ENCODE assay signal across 8 mouse cellular contexts in genomic region chr5:113220383-113221146, GRCm38 (mm10). TPM values are rescaled to one million over a fixed set of nuclear protein-coding genes. Genes with fewer than 3 reads are reported as not detected.
A peak's percentile ranks its signal among the peaks of the same experiment; 100 is the strongest.
DNase-seq lines count a peak whose midpoint lies in the region; ATAC-seq lines count a peak whose summit lies in the region.

No protein-coding gene starts in this region.

- H3K36me3 ChIP-seq in lung, embryonic 15.5 days = no peaks in the 10 kb centered on the region
- no peaks in the 10 kb centered on the region for H3K36me3 ChIP-seq in embryonic facial prominence, embryonic 11.5 days (replicated peaks; ENCODE audit: control insufficient read depth, insufficient read depth, low read depth, low read length)
- no peaks in the 10 kb centered on the region for H3K36me3 ChIP-seq in hindbrain, embryonic 15.5 days
- H3K36me3 ChIP-seq in liver, embryonic 11.5 days (ENCODE audit: control insufficient read depth, insufficient read depth, low read length) = no peaks in the 10 kb centered on the region
- H3K36me3 ChIP-seq in neural tube, embryonic 15.5 days = no peaks in the 10 kb centered on the region

- peak overlapping the region; percentile 64 for H3K9ac ChIP-seq in lung, embryonic 15.5 days
- peak overlapping the region; percentile 51 for H3K9ac ChIP-seq in embryonic facial prominence, embryonic 11.5 days (replicated peaks; ENCODE audit: low read length)
- H3K9ac ChIP-seq in hindbrain, embryonic 15.5 days = peak overlapping the region; percentile 45
- peak overlapping the region; percentile 60 for H3K9ac ChIP-seq in liver, embryonic 11.5 days (ENCODE audit: low read depth, low read length)
- H3K9ac ChIP-seq in neural tube, embryonic 15.5 days (replicated peaks) = peak overlapping the region; percentile 54

- 3% methylated on average over 55 of the region's 64 CpGs for WGBS in lung, embryonic 15.5 days
- WGBS in embryonic facial prominence, embryonic 11.5 days = 2% methylated on average over 51 of the region's 64 CpGs
- 2% methylated on average over 63 of the region's 64 CpGs for WGBS in hindbrain, embryonic 15.5 days
- WGBS in liver, embryonic 11.5 days = 4% methylated on average over 64 of the region's 64 CpGs
- 2% methylated on average over 64 of the region's 64 CpGs for WGBS in neural tube, embryonic 15.5 days

- peaks cover 27% of the 10 kb centered on the region; the same call in 1 of the 2 replicates for H3K4me1 ChIP-seq in lung, embryonic 15.5 days
- H3K4me1 ChIP-seq in embryonic facial prominence, embryonic 11.5 days (ENCODE audit: control insufficient read depth, insufficient read depth, low read length) = peaks cover 6% of the 10 kb centered on the region
- H3K4me1 ChIP-seq in hindbrain, embryonic 15.5 days (replicated peaks) = peaks cover 8% of the 10 kb centered on the region
- H3K4me1 ChIP-seq in liver, embryonic 11.5 days (replicated peaks; ENCODE audit: control insufficient read depth, insufficient read depth, low read length) = peaks cover 15% of the 10 kb centered on the region
- peaks cover 30% of the 10 kb centered on the region for H3K4me1 ChIP-seq in neural tube, embryonic 15.5 days

- H3K4me3 ChIP-seq in lung, embryonic 15.5 days = peak overlapping the region; percentile 78
- H3K4me3 ChIP-seq in embryonic facial prominence, embryonic 11.5 days (ENCODE audit: low read depth, low read length) = peak overlapping the region; percentile 49
- peak overlapping the region; percentile 63 for H3K4me3 ChIP-seq in hindbrain, embryonic 15.5 days
- H3K4me3 ChIP-seq in liver, embryonic 11.5 days (ENCODE audit: low read depth, low read length) = peak overlapping the region; percentile 68
- H3K4me3 ChIP-seq in neural tube, embryonic 15.5 days (replicated peaks) = peak overlapping the region; percentile 59

- peak overlapping the region; percentile 67 for H3K27ac ChIP-seq in lung, embryonic 15.5 days
- H3K27ac ChIP-seq in embryonic facial prominence, embryonic 11.5 days (replicated peaks; ENCODE audit: low read depth, low read length) = no peak overlapping the region
- 0 out of 2 replicates have a peak overlapping the region, but pooled peaks have one; percentile 21 for H3K27ac ChIP-seq in hindbrain, embryonic 15.5 days (replicated peaks)
- H3K27ac ChIP-seq in liver, embryonic 11.5 days (ENCODE audit: low read depth, low read length) = peak overlapping the region; percentile 77
- H3K27ac ChIP-seq in neural tube, embryonic 15.5 days (replicated peaks) = peak overlapping the region; percentile 54; the same call in 1 of the 2 replicates

- ATAC-seq in lung, embryonic 15.5 days (ENCODE audit: borderline replicate concordance, extremely low read depth, low FRiP score, low TSS enrichment) = peak; percentile 27; the same call in 1 of the 2 replicates
- ATAC-seq in embryonic facial prominence, embryonic 11.5 days (replicated peaks; ENCODE audit: insufficient number of reproducible peaks, low FRiP score, low TSS enrichment, low read depth) = 0 out of 2 replicates have a peak, but pooled peaks have one; percentile 21
- ATAC-seq in hindbrain, embryonic 15.5 days (ENCODE audit: low FRiP score, low read depth) = peak; percentile 53; the same call in 1 of the 2 replicates
- peak; percentile 50 for ATAC-seq in liver, embryonic 11.5 days (replicated peaks; ENCODE audit: low FRiP score)
- peak; percentile 48 for ATAC-seq in neural tube, embryonic 15.5 days (ENCODE audit: low FRiP score)

- H3K9me3 ChIP-seq in lung, embryonic 15.5 days = no peaks in the 10 kb centered on the region
- no peaks in the 10 kb centered on the region for H3K9me3 ChIP-seq in embryonic facial prominence, embryonic 11.5 days (replicated peaks; ENCODE audit: control insufficient read depth, low read length)
- H3K9me3 ChIP-seq in hindbrain, embryonic 15.5 days = no peaks in the 10 kb centered on the region
- no peaks in the 10 kb centered on the region for H3K9me3 ChIP-seq in liver, embryonic 11.5 days (ENCODE audit: control insufficient read depth, low read length)
- no peaks in the 10 kb centered on the region for H3K9me3 ChIP-seq in neural tube, embryonic 15.5 days (replicated peaks)

- peaks cover 11% of the 10 kb centered on the region; the same call in 1 of the 2 replicates for H3K27me3 ChIP-seq in lung, embryonic 15.5 days
- H3K27me3 ChIP-seq in embryonic facial prominence, embryonic 11.5 days (ENCODE audit: control insufficient read depth, insufficient read depth, low read length) = peaks cover 8% of the 10 kb centered on the region
- H3K27me3 ChIP-seq in hindbrain, embryonic 15.5 days = no peaks in the 10 kb centered on the region
- peaks cover 16% of the 10 kb centered on the region for H3K27me3 ChIP-seq in liver, embryonic 11.5 days (replicated peaks; ENCODE audit: control insufficient read depth, insufficient read depth, low read length)
- no peaks in the 10 kb centered on the region for H3K27me3 ChIP-seq in neural tube, embryonic 15.5 days (replicated peaks)

- DNase-seq in lung, postnatal 25 days (ENCODE audit: low spot score) = no peak
- no peak for DNase-seq in embryonic facial prominence, embryonic 11.5 days (ENCODE audit: low spot score)
- DNase-seq in liver, embryonic 11.5 days (ENCODE audit: low spot score) = peak; percentile 61
- no peak for DNase-seq in spleen, adult 18-20 months
- DNase-seq in layer of hippocampus, adult 8-10 months (ENCODE audit: low spot score in 2 of 2) = no peak

- H3K4me2 ChIP-seq in lung, embryonic 15.5 days = peak overlapping the region; percentile 95
- H3K4me2 ChIP-seq in embryonic facial prominence, embryonic 11.5 days (ENCODE audit: low read depth, low read length) = peak overlapping the region; percentile 96
- H3K4me2 ChIP-seq in hindbrain, embryonic 15.5 days = peak overlapping the region; percentile 87
- H3K4me2 ChIP-seq in liver, embryonic 11.5 days = peak overlapping the region; percentile 98
- H3K4me2 ChIP-seq in neural tube, embryonic 15.5 days = peak overlapping the region; percentile 93

RNA-seq across cellular contexts. Expression of gene 2900026A02Rik, which starts 0.5 kb away (rescaled TPM):
- 10.8 and 11.9 TPM in 2 replicates for polyA plus RNA-seq in lung, embryonic 15.5 days (2015; fragmentation: Nextera tagmentation; extraction: Ambion mirVana)
- 1.4 and 1.7 TPM in 2 replicates for polyA plus RNA-seq in embryonic facial prominence, embryonic 11.5 days (2014; fragmentation: Nextera tagmentation; extraction: Ambion mirVana)
- polyA plus RNA-seq in hindbrain, embryonic 15.5 days (2015; fragmentation: Nextera tagmentation; extraction: Ambion mirVana) = 3.8 and 3.9 TPM in 2 replicates
- polyA plus RNA-seq in liver, embryonic 11.5 days (2014; fragmentation: Nextera tagmentation; extraction: Ambion mirVana) = 1.8 and 2.2 TPM in 2 replicates
- 3.0 and 5.5 TPM in 2 replicates for polyA plus RNA-seq in neural tube, embryonic 15.5 days (2015; fragmentation: Nextera tagmentation; extraction: Ambion mirVana)
- 10 to 100 TPM; 56.0 to 66.0 (median 61.1) TPM for total RNA-seq in layer of hippocampus, adult 8-10 months (2022)

RNA-seq across cellular contexts. Expression of gene Tmem211, which starts 6.1 kb away (rescaled TPM):
- not detected in 2 replicates for polyA plus RNA-seq in lung, embryonic 15.5 days (2015; fragmentation: Nextera tagmentation; extraction: Ambion mirVana)
- polyA plus RNA-seq in embryonic facial prominence, embryonic 11.5 days (2014; fragmentation: Nextera tagmentation; extraction: Ambion mirVana) = 0.33 and 0.70 TPM in 2 replicates
- not detected in 2 replicates for polyA plus RNA-seq in hindbrain, embryonic 15.5 days (2015; fragmentation: Nextera tagmentation; extraction: Ambion mirVana)
- polyA plus RNA-seq in liver, embryonic 11.5 days (2014; fragmentation: Nextera tagmentation; extraction: Ambion mirVana) = 0.09 TPM in 1 of 2 replicates, not detected in the other
- polyA plus RNA-seq in neural tube, embryonic 15.5 days (2015; fragmentation: Nextera tagmentation; extraction: Ambion mirVana) = not detected in 2 replicates
- not detected for total RNA-seq in layer of hippocampus, adult 8-10 months (2022)
